Mouse (Mus musculus) midbrain, postnatal 0 days (tissue): ENCODE results near the gene Majin. TPM values are rescaled to one million over a fixed set of nuclear protein-coding genes. Genes with fewer than 3 reads are reported as not detected.
A peak's percentile ranks its signal among the peaks of the same experiment; 100 is the strongest.

Experiments used
- ATAC-seq: fragments of 200-750 bp; cut with Nextera tagmentation; 2 replicates; pipeline ENCODE4 v1.8.0; 2017; ENCODE audit warnings: moderate number of reproducible peaks, mild to moderate bottlenecking, moderate TSS enrichment, moderate library complexity; ENCODE audit not compliant: low FRiP score
- DNase-seq: peaks from one replicate; pipeline ENCODE4 v3.0.0-alpha.2; 2015; ENCODE audit warnings: low spot score
- H3K27ac ChIP-seq: fragments of 300-500 bp; sonication (generic); 2 replicates; pipeline ENCODE4 v1.5.1; 2014; ENCODE audit warnings: low read depth, mild to moderate bottlenecking, low read length, mixed read lengths
- H3K27me3 ChIP-seq: fragments of 300-500 bp; sonication (generic); 2 replicates; pipeline ENCODE4 v1.6.1; 2014; ENCODE audit warnings: low read length, control low read depth, mixed read lengths; ENCODE audit not compliant: insufficient read depth
- H3K36me3 ChIP-seq: fragments of 300-500 bp; sonication (generic); 2 replicates; pipeline ENCODE4 v1.6.1; 2014; ENCODE audit warnings: low read length, control low read depth, mixed read lengths; ENCODE audit not compliant: insufficient read depth
- H3K4me1 ChIP-seq: fragments of 300-500 bp; sonication (generic); 2 replicates; pipeline ENCODE4 v1.6.1; 2014; ENCODE audit warnings: mild to moderate bottlenecking, control low read depth, antibody characterized with exemption, low read length, mixed read lengths; ENCODE audit not compliant: insufficient read depth
- H3K4me2 ChIP-seq: fragments of 300-500 bp; sonication (generic); 2 replicates; pipeline ENCODE4 v1.6.1; 2014; ENCODE audit warnings: low read depth, mild to moderate bottlenecking, low read length, mixed read lengths; ENCODE audit not compliant: poor library complexity, severe bottlenecking
- H3K4me3 ChIP-seq: fragments of 300-500 bp; sonication (generic); 2 replicates; pipeline ENCODE4 v1.5.1; 2014; ENCODE audit warnings: low read depth, mild to moderate bottlenecking, low read length, moderate library complexity
- H3K9ac ChIP-seq: fragments of 300-500 bp; sonication (generic); replicated peaks from 2 replicates; pipeline ENCODE4 v1.6.1; 2014; ENCODE audit warnings: mild to moderate bottlenecking, low read length, moderate library complexity, mixed read lengths; ENCODE audit not compliant: poor library complexity, severe bottlenecking
- H3K9me3 ChIP-seq: fragments of 300-500 bp; sonication (generic); 2 replicates; pipeline ENCODE4 v1.6.1; 2016; ENCODE audit warnings: low read length, control low read depth
- CTCF ChIP-seq: IDR thresholded peaks from 2 replicates; pipeline ENCODE4 v1.5.1; 2016; ENCODE audit warnings: antibody characterized with exemption, mild to moderate bottlenecking
- WGBS: fragments of 180-500 bp; shearing (Covaris S2); extraction: QIAGEN DNeasy Blood & Tissue Kit; methylation state at CpG from one replicate; pipeline ENCODE4 v1.1.7; 2014; 5-methylcytosine and 5-hydroxymethylcytosine counted together
- polyA plus RNA-seq: library from polyadenylated mRNA; unstranded; fragments of >200 nt; fragmentation: Nextera tagmentation; extraction: Ambion mirVana; gene quantifications from 2 replicates; pipeline ENCODE4 v1.2.1, GENCODE M21; 2015
- total RNA-seq: library from RNA; depleted of rRNA; stranded (reverse); fragments of >200 nt; gene quantifications from 2 replicates; pipeline ENCODE4 v1.2.3, GENCODE M21; 2014

Gene Majin
- total and polyA plus RNA-seq, 2 experiments from 2014 or later = 0.16 TPM; not detected in 1

DNA sequence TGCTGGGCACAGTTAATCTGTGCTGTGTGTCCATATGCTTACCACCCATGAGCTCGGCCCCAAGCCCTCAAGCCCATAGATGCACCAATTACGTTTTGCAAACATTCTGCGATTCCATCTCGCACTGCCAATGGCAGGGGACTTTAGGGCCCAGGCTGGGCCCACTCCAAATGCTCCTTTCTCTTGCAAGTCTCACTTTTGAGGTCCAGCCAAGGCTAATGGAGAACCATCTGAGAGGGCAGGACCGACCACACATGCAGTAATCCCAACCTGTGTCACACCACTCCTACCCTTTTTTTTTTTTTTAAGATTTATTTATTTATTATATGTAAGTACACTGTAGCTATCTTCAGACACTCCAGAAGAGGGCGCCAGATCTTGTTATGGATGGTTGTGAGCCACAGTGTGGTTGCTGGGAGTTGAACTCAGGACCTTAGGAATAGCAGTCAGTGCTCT lies 81.6 kb downstream of the Majin start:
- Histone ChIP-seq H3K4me3 (no peak overlapping the region), H3K9ac (no peak overlapping the region), H3K9me3 (no peaks in the 10 kb centered on the region), H3K4me1 (no peaks in the 10 kb centered on the region), H3K27me3 (no peaks in the 10 kb centered on the region), H3K27ac (no peak overlapping the region), H3K4me2 (no peak overlapping the region), H3K36me3 (peaks cover 15% of the 10 kb centered on the region)
- WGBS = 70% methylated on average over 6 of the region's 6 CpGs
- ATAC-seq (no peak), DNase-seq (no peak)
- TF ChIP-seq CTCF = peak; percentile 38

DNA sequence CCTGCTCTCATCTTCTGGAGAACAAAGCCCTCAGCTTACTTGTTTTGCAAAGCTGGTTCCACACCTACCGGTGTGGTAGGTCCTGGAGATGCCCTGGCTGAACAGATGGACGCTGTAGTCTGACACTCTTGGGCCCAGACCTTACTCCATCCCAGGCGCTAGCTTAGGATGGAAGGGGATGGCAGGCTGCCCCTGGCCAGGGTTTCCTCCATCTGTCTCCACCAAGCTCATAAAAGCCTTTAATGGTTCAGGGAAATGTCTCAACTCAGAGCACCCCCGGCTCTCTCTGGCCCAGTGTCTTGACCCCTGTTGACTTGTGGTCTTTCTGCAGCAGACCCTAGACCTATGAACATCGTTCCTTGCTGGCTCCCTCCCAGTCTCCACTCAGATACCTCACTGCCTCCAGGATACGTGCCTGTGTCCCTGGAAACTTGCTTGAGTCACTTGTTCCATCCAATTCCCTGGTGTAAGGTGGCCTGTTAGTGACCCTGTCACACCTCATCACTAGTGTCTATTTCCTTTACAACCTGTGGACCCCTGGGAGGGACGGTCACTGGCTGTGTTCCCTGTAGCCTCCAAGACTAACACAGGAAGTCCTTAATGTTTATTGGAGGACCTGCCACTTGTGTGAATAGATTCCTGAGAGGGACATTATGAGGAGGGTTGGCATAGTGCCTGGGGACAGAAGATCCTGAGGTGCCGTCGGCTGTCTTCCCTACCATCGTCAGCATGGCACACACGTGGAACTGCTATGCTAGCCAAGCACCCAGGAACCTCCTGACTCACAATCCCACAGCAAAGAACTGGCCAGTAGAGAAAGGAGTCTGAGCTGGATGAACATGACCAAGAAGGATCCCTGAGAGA lies 83.3 kb downstream of the Majin start:
- Histone ChIP-seq H3K4me1 (no peaks in the 10 kb centered on the region), H3K4me2 (no peak overlapping the region), H3K9ac (no peak overlapping the region), H3K4me3 (no peak overlapping the region), H3K9me3 (no peaks in the 10 kb centered on the region), H3K27me3 (no peaks in the 10 kb centered on the region), H3K27ac (no peak overlapping the region), H3K36me3 (0 out of 2 replicates have a peak, but pooled peaks cover under 1% of the 10 kb centered on the region)
- TF ChIP-seq CTCF = no peak
- DNase-seq (peak; percentile 38), ATAC-seq (no peak)
- 79% methylated on average over 11 of the region's 11 CpGs for WGBS

DNA sequence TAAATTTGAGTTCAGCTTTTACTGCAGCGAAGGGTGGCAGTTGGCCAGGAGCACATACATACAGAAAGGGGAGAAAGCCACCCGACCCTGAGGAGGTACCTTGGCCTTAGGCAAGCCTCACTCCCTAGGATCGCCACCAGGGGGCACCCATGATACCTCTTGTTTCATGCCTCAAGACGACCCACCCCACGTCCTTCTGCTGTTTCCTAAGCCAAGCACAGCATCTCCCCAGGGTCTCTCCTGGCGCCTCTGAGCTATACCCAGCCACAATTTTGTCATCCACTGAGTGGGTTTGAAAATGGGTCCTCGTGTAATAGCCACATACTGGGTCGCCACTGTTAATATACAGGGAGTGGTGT lies 84.0 kb downstream of the Majin start:
- DNase-seq (peak; percentile 88), ATAC-seq (no peak)
- Histone ChIP-seq H3K27ac (no peak overlapping the region), H3K4me2 (no peak overlapping the region), H3K27me3 (no peaks in the 10 kb centered on the region), H3K4me3 (no peak overlapping the region), H3K9ac (no peak overlapping the region), H3K9me3 (no peaks in the 10 kb centered on the region), H3K36me3 (no peaks in the 10 kb centered on the region), H3K4me1 (no peaks in the 10 kb centered on the region)
- WGBS = 16% methylated on average over 8 of the region's 8 CpGs
- TF ChIP-seq CTCF = peak; percentile 84

DNA sequence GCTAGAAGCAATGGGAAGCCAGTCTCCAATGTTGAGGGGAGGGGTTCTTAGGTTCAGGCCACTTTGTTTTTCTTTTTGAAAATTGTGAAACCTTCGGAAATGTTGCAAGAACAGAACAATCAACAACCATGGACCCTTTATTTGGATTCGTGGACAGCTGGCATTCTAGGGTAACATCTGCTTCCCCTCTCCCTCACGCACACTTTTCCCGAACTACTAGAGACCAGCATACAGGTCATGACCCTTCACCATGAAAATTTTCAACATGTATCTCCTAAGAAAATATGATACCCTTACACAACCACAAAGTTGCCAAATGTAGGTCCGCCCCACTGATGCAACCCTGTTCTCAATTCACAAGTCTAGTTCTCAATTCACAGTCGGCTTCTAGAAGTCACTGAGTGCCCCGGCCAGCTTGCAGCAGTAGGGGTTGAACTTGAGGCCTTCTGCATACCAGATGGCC lies 84.5 kb downstream of the Majin start:
- 86% methylated on average over 7 of the region's 7 CpGs for WGBS
- Histone ChIP-seq H3K4me1 (no peaks in the 10 kb centered on the region), H3K4me3 (no peak overlapping the region), H3K9me3 (no peaks in the 10 kb centered on the region), H3K36me3 (no peaks in the 10 kb centered on the region), H3K27ac (no peak overlapping the region), H3K27me3 (no peaks in the 10 kb centered on the region), H3K9ac (no peak overlapping the region), H3K4me2 (no peak overlapping the region)
- ATAC-seq (no peak), DNase-seq (no peak)
- no peak for TF ChIP-seq CTCF

DNA sequence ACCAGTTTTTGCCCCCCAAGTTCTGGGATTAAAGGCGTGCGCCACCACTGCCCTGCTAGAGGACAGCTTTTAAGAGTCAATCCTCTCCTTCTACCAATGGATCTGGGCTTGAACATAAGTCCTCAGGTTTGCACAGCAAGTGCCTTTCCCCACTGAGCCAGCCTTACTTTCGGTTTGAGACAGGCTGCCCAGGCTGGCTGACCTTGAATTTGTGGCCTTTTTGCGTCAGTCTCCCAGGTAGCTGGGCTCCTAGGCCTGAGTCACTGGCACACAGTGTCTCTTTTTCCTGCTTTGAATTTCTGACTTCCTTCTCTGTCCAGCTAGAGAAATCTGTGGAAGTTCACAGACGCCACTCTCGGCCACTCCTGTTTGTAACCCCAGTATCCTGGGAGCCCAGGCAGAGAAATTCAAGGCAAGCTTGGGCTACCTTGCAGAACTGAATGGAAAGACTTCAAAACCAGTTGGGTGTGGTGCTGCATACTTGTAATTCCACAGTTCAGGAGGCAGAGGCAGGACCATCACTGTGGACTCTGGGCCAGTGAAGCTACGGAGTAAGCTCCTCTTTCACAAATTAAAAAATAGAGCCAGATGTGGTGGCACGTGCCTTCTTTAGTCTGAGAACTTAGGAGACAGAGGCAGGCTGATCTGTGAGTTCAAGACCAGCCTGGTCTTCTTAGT lies 85.7 kb downstream of the Majin start:
- Histone ChIP-seq H3K36me3 (no peaks in the 10 kb centered on the region), H3K27ac (no peak overlapping the region), H3K9me3 (no peaks in the 10 kb centered on the region), H3K4me3 (no peak overlapping the region), H3K9ac (no peak overlapping the region), H3K4me2 (no peak overlapping the region), H3K4me1 (no peaks in the 10 kb centered on the region), H3K27me3 (no peaks in the 10 kb centered on the region)
- TF ChIP-seq CTCF = no peak
- DNase-seq (no peak), ATAC-seq (no peak)
- WGBS = 89% methylated on average over 8 of the region's 8 CpGs

DNA sequence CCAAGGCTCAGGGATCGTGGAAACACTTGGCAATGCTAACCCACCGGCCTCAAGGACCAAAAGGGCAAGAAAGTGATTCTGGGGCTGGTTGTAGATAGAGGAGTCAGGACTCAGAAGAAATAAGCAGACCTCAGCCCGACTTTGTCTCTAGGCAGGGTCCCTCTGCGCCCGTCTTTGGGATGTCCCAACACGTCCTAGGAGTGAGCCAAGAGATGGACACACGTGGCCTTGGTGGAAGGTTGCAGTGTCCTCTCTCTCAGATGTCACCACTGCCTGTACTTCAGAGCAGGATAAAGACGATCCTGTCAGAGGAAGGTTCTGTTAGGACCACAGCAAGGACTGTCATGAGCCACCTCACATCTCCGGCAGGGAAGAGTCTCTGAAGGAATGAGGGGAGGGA lies 86.5 kb downstream of the Majin start:
- no peak for TF ChIP-seq CTCF
- no peak for DNase-seq
- no peak overlapping the region for H3K4me2 ChIP-seq
- H3K27me3 ChIP-seq = no peaks in the 10 kb centered on the region
- no peaks in the 10 kb centered on the region for H3K9me3 ChIP-seq
- H3K4me3 ChIP-seq = no peak overlapping the region
- 54% methylated on average over 9 of the region's 9 CpGs for WGBS
- H3K4me1 ChIP-seq = no peaks in the 10 kb centered on the region
- no peak for ATAC-seq
- no peak overlapping the region for H3K9ac ChIP-seq
- no peaks in the 10 kb centered on the region for H3K36me3 ChIP-seq
- no peak overlapping the region for H3K27ac ChIP-seq
